Mouse (Mus musculus): ENCODE data around the gene Ess2.
"Not testable (repeated sequence)": the region's sequence is repeated elsewhere in the genome, so short reads cannot be mapped to it uniquely, and the experiment has no call there.

Ess2 gene

GRCm38 (mm10) chr16:17911052-17911595 is at the start of gene Ess2:
Gene Ess2, minus strand, starts transcription at chr16:17911348.
- peak; percentile 97 for DNase-seq (ENCODE audit: low read depth)

DNA sequence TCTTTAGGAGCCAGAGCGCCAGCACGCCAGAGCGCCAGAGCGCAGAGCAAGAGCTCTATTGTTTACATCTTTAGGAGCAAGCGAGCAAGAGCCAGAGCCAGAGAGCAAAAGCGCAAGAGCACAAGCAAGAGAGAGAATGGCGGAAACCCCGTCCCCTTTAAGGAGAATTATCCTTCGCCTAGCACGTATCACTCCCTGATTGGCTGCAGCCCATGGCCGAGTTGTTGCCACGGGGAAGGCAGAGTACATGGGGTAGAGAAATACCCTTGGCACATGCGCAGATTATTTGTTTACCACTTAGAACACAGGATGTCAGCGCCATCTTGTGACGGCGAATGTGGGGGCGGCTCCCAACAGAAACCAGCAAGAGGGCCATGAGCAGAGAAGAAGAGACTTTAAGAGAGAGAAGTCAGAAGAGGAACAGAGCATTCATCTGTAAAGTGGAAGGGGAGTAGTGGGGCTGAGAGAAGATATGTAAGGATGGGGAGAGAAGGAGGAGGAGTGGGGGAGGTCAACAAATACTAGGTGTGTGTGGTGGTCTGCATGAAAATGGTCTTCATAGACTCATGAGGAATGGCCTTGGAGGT is 45.0 kb upstream of the Ess2 start:
- DNase-seq (ENCODE audit: low read depth): not testable (repeated sequence)

DNA sequence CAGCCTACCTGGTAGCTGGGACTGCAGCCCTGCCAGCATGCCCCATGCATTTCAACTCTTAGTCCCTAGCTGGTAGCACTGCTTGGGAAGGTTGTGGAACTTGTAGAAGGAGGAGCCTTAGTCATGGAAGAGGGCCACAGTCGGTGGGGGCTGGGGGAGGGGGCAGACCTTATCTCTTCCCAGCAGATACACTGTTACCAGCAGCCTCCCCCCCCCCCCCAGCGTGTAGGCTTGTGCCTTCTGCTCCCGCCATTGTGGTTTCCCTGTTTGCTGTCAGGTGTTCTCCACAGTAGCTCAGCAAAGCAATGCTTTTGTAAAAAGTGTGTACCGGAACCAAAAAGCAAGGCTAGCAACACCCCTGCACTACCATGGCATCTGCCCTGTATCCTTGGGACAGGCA is 40.5 kb upstream of the Ess2 start:
- DNase-seq (ENCODE audit: low read depth): no peak

DNA sequence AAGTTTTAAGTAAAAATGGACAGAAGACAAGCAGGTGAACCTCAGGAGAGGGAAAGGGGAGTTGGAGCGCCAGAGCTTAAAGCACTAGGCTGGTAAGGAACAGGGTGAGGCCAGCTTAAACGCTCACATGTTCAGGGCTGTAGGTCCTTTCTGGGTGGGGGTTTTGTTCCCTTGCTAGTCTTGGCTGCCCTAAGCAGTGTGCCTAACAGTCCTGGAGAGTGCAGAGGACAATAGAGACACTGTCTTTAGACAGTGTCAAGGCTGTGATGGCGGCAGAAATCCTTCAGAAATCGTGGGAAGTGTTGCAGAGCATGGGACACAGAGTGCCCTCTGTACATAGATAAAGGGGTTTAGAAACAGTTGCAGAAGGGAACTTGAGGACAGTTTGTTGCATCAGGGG is 38.9 kb upstream of the Ess2 start:
- no peak for DNase-seq (ENCODE audit: low read depth)

DNA sequence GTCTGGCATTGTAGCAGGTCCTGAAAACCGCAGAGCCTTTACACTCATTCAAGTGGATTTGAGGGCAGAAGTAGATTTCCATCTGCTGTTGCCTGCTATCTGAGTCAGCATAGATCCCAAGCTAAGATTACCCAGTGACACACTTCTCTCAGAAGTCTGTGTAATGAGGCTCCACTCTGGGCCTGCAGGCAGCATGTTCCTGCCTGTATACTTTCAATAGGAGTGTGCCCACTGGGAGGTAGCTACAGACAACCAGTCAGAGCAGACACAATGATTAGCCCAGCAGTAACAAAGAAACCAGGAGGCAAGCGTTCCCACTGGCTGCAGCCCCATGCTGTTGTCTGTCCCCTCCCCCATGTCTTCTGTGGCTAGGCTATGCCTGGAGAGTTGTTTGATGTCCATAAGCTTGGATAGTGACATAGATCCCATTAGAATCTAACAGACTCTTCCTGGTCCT is 38.3 kb upstream of the Ess2 start:
- no peak for DNase-seq (ENCODE audit: low read depth)

GRCm38 (mm10) chr16:17945081-17945831 is 34.1 kb upstream of the Ess2 start:
- no peak for DNase-seq (ENCODE audit: low read depth)

GRCm38 (mm10) chr16:17943466-17943865 is 32.3 kb upstream of the Ess2 start:
- DNase-seq (ENCODE audit: low read depth): no peak

- DNase-seq (ENCODE audit: low read depth): no peak
Observed at GRCm38 (mm10) chr16:17939255-17939751, 28.2 kb upstream of the Ess2 start.

GRCm38 (mm10) chr16:17938821-17939220 is 27.7 kb upstream of the Ess2 start:
- peak; percentile 82 for DNase-seq (ENCODE audit: low read depth)

DNA sequence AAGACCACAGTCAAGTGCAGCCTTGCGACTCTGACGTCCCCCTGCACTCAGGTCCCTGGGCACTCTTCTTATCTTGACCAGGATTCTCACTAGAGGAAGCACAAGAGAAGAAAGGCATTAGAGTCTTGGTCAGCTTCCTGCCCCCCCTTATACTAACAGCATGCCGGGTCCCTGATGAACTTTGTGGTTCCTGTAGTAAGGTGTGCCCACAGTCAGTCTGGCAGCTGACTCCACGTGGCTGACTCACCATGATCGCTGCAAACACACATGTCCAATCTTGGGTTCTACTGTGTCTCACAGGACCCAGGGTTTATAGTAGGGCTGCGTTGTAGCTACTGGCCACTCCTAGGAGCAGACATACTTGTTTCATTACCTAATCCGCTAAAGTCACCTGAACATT is 27.0 kb upstream of the Ess2 start:
- DNase-seq (ENCODE audit: low read depth): no peak

- DNase-seq (ENCODE audit: low read depth): no peak
Observed at GRCm38 (mm10) chr16:17936776-17937175, 25.6 kb upstream of the Ess2 start.

- DNase-seq (ENCODE audit: low read depth): peak; percentile 46
Observed at GRCm38 (mm10) chr16:17934445-17934910, 23.3 kb upstream of the Ess2 start.

DNA sequence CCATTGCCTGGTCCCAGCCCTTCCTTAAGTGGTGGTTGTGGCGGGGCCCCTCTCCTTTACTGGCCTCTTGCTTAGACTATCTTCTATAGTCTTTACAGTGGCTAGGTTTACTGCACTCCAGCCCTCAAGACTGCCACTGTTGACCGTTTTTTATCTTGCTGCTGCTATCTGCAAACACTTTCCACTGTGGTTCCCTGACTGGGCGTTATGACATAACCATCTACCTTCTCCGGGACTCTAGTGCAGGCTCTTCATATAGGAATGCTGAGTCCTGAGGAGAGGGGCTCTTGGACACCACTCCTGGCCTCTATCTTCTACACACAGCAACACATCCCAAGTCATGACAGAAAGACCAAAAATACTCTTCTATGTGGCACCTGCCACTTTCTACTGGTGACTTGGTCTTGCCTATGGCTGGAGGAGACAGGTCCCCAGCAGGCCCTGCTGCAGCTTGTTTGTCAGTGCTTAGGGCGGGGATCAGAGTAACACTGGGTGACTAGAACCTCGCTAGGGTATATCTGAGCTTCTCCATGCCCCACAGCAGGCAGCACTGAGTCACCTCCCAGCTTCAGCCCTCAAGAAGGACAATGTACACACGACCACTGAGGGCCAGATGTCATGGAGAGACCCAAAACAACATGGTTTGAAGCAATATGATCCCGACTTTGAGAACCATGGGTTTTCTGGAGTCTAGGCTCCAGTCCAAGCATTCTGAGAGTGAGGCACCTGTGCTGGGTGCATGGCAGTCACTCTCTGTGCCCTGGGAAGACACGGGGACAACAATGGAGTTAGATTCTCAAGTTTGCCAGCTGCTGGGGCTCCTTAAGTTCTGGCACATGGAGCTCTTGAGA is 22.7 kb upstream of the Ess2 start:
- no peak for DNase-seq (ENCODE audit: low read depth)

- DNase-seq (ENCODE audit: low read depth): no peak
Observed at GRCm38 (mm10) chr16:17931906-17932460, 20.8 kb upstream of the Ess2 start.

DNA sequence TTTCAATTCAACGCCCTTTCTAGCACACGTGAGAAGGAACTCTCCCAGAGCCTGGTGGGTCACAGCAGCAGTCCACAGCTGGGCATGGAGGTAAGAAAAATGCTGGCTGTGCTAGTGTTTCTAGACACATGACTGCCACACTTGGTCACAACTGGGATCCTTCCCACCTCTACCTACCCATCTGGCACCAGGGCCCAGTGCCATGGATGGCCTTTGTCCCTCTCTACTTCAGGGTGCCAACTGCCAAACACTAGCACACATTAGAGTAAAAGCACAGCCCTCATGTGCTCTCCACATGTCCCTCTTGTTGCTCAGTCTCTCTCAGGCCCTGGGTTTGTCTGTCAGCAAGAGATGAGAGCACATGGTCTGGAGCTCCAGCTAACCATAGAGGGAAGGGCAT is 18.5 kb upstream of the Ess2 start:
- DNase-seq (ENCODE audit: low read depth): no peak

DNA sequence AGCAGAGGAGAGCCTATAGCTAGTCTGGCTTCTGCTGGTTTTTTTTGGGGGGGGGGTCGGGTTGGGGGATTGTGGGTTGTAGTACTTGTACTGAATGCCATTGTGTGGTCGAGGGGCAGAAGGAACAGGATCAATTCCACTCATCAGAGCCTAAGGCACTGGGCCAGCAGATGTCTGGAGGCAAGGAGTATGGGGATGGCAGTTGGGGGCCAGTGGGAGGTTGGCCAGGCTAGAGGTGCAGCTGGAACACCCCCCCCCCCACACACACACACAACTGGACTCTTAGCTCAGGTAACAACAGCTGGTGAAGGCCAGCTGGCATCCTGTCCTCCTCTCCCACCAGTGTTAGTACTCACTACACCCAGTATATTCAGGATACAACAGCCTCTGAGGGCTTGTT is 18.1 kb upstream of the Ess2 start:
- DNase-seq (ENCODE audit: low read depth): no peak

DNA sequence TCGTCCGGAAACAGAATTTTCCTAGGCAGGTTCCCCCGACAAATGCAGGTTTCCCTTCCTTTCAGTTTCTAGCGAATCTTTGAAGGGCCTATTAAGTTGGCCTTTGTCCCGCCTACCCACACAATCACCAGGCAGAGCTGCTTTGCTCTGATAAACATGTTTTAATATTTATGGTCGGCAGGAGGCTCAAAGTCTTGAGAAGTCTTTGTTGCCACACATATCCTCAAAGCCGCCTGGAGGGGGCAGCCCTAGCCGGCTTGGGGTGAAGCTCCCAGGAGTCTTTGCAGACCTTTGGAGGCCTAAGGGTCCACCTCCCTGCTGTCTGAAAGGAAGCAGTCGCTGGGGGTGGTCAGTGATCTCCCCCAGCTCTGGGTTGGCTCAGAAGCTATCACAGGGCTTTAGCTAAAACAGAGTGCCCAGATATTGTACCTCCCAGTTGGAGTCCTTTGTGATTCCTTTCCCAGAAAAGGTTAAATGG is 17.5 kb upstream of the Ess2 start:
- peak; percentile 89 for DNase-seq (ENCODE audit: low read depth)

DNA sequence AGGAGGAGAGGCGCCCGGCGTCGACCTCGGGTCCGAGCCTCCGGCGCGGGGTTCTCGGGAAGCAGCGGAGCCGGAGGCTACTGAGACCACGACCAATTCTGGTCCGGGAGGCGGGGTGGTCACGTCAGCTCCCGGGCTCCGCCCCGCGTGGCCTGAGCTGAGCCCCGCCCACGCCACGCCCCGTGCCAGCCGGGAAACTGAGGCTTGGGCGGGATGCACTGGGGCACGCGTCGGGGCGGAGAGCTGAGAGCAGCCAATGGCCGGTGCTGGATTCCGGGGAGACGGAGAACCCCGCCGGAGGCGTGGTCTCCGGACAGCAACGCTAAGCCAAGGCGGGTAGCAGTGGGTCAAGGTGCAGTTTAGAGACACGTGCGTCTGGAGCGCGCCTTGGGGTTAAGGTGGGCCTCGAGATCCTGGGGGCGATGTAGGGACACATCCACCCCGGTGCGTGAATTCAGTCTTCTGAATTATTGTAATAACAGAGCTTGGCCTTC is 17.0 kb upstream of the Ess2 start, which contains the start of gene Slc25a1:
Gene Slc25a1, minus strand, starts transcription at position 133 of the 494 bp plus-strand sequence.
- peak; percentile 59 for DNase-seq (ENCODE audit: low read depth)

GRCm38 (mm10) chr16:17927351-17928082 is 16.4 kb upstream of the Ess2 start:
- DNase-seq (ENCODE audit: low read depth): peak; percentile 50

DNA sequence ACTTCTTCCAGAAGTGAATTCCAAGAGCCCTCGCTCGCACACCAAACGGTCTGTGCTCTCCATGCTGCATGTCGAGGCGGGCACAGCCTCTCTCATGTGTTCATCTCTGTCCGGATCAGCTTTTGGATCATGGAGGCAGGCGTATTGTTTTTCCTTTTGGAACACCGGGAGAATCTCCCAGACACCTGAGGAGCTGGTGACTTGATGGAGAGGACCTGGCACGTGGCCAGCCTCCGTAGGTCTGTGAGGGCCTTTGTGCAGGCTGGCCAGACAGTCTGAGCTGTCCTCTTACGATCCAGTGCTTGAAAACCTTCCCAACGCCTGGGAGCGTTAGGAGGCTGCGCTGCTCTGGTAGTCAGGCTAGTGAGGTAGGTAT is 11.0 kb upstream of the Ess2 start:
- no peak for DNase-seq (ENCODE audit: low read depth)
